Mouse (Mus musculus) C3H10T1/2 (cell line): ENCODE data around the gene Zfp503. TPM values are rescaled to one million over a fixed set of nuclear protein-coding genes. Genes with fewer than 3 reads are reported as not detected.

Experiments
- polyA plus RNA-seq, 2 experiments: library from polyadenylated mRNA; unstranded; fragments of >200 nt; fragmentation: generic; extraction: Trizol; gene quantifications; one replicate each; pipeline ENCODE4 v1.2.1; 2012; ENCODE audit warnings: missing spikeins in 2 of 2

The Zfp503 gene
- 10 to 100 TPM in 1 of 2 experiments, 1 to 10 TPM in 1; 2.3 to 33.2 TPM for polyA plus RNA-seq

DNA sequence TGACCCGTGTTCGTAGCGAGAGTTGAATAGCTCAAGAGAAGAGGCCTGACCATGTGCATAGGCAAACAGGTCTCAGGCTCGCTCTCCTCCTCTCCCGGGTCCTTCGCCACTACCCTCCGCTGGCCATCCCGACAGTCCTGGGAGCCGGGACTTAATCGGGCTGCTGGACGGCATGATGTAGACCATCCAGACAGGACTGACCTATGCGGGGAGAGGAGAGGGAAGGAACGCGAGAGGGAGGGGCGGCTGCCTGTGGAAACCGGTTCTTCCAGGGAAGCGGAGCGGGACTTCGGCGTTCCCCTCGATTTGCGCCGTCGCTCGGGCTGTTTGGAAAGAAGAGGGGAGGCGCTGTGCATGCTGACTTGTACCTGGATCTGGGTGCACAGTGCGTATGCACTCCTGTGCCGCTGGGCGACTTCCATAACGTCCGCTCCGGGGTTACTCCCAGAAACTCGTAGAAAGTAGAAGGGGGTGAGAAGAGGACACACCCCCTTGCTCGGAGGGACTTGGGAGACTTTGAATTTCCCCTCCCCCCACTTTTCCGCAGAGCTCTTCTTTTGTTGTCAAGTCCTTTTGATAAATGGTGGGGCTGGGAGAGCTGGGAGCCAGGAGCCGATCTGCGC, at the start of gene Zfp503:
TSS of gene Zfp503 (minus strand) at position 311 of the 623 bp plus-strand sequence.

DNA sequence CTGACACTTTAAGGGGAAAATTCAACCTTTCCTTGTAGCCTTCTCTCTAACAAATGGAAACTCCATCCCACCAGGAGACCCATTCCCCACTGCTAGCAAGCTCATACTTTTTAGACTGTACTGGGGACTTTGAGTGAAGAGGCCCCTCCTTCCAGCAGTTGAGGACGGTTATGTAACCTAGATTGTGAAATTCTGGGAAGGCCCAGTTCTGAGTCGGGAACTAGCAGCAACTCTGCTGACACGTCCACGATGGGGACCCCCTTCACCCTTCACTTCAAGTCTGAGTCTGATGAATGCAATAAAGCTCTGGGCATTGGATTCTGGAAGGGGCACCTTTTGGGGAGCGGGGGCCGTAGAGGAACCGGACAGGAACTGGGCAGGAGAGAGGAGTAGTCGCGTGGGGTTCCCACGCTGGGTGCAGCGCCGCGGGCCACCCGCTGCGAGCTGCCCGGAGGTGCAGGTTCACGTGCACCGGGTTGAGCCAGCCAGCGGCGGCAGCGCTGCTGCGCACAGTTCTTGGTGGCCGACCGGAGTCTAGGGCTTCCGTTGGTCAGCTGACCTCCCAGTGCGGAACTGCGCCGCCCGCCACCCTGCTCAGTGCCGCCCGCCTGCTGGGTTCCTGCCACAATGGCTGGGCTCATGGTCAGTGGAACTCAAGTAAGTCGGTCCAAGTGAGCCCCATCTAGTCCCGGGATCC, 30.0 kb upstream of the Zfp503 start, which contains the start of gene Lrmda:
TSS of gene Lrmda (plus strand) at position 461 of the 697 bp plus-strand sequence.

Other genes starting within 250 kb of the Zfp503 start
- gene Samd8, start 239.1 kb downstream of the Zfp503 start, polyA plus RNA-seq, result 1 to 10 TPM; 1.4 to 3.2 TPM
- gene Dusp13, start 238.4 kb downstream of the Zfp503 start, polyA plus RNA-seq, result under 1 TPM; 0.07 to 0.31 TPM
- gene Vdac2, start 164.4 kb downstream of the Zfp503 start, polyA plus RNA-seq, result 100 to 1,000 TPM in 1 of 2 experiments, 10 to 100 TPM in 1; 94.4 to 139 TPM
- gene Comtd1, start 140.6 kb downstream of the Zfp503 start, polyA plus RNA-seq, result 10 to 100 TPM; 28.1 to 79.2 TPM
- gene Lrmda, start 30.1 kb upstream of the Zfp503 start, polyA plus RNA-seq, result under 1 TPM in 1 of 2 experiments, not detected in 1; 0.48 TPM